Mouse (Mus musculus) kidney, postnatal 0 days (tissue): ENCODE results near the gene Arrdc2. TPM values are rescaled to one million over a fixed set of nuclear protein-coding genes. Genes with fewer than 3 reads are reported as not detected.

ENCODE experiments used
- ATAC-seq: fragments of 200-750 bp; cut with Nextera tagmentation; replicated peaks from 2 replicates; pipeline ENCODE4 v1.8.0; 2017; ENCODE audit warnings: low read depth, moderate number of reproducible peaks, moderate TSS enrichment, moderate library complexity; ENCODE audit not compliant: low FRiP score
- DNase-seq: peaks from one replicate; pipeline ENCODE4 v3.0.0-alpha.2; 2016; ENCODE audit warnings: low spot score
- H3K27ac ChIP-seq: fragments of 300-500 bp; sonication (generic); 2 replicates; pipeline ENCODE4 v1.5.1; 2014; ENCODE audit warnings: mild to moderate bottlenecking
- H3K27me3 ChIP-seq: fragments of 300-500 bp; sonication (generic); 2 replicates; pipeline ENCODE4 v1.6.1; 2014; ENCODE audit warnings: low read length, mixed read lengths; ENCODE audit not compliant: insufficient read depth
- H3K36me3 ChIP-seq: fragments of 300-500 bp; sonication (generic); 2 replicates; pipeline ENCODE4 v1.6.1; 2014; ENCODE audit warnings: low read length, mixed read lengths; ENCODE audit not compliant: insufficient read depth
- H3K4me1 ChIP-seq: fragments of 300-500 bp; sonication (generic); replicated peaks from 2 replicates; pipeline ENCODE4 v1.6.1; 2014; ENCODE audit warnings: antibody characterized with exemption, low read length, mixed read lengths; ENCODE audit not compliant: insufficient read depth
- H3K4me2 ChIP-seq: fragments of 300-500 bp; sonication (generic); 2 replicates; pipeline ENCODE4 v1.6.1; 2014; ENCODE audit warnings: mild to moderate bottlenecking, low read length, moderate library complexity, mixed read lengths
- H3K4me3 ChIP-seq: fragments of 300-500 bp; sonication (generic); replicated peaks from 2 replicates; pipeline ENCODE4 v1.5.1; 2014; ENCODE audit warnings: low read depth, low read length
- H3K9ac ChIP-seq: fragments of 300-500 bp; sonication (generic); 2 replicates; pipeline ENCODE4 v1.6.1; 2014; ENCODE audit warnings: low read depth, low read length
- H3K9me3 ChIP-seq: fragments of 300-500 bp; sonication (generic); replicated peaks from 2 replicates; pipeline ENCODE4 v1.6.1; 2016; ENCODE audit warnings: low read length, inconsistent platforms, mixed read lengths
- CTCF ChIP-seq: IDR thresholded peaks from 2 replicates; pipeline ENCODE4 v1.5.1; 2016; ENCODE audit warnings: antibody characterized with exemption, low read depth, mild to moderate bottlenecking, moderate library complexity
- WGBS: fragments of 180-500 bp; shearing (Covaris S2); extraction: QIAGEN DNeasy Blood & Tissue Kit; methylation state at CpG from one replicate; pipeline ENCODE4 v1.1.7; 2014; 5-methylcytosine and 5-hydroxymethylcytosine counted together
- polyA plus RNA-seq: library from polyadenylated mRNA; unstranded; fragments of >200 nt; fragmentation: Nextera tagmentation; extraction: Ambion mirVana; gene quantifications from 2 replicates; pipeline ENCODE4 v1.2.1, GENCODE M21; 2015

The Arrdc2 gene
- polyA plus RNA-seq, 1 experiment from 2014 or later, result 7.5 TPM

- Histone ChIP-seq H3K4me1 (peaks cover 35% of the 10 kb centered on the region), H3K36me3 (no peaks in the 10 kb centered on the region), H3K27me3 (peaks cover 19% of the 10 kb centered on the region), H3K9ac (peak overlapping the region; percentile 41; the same call in 1 of the 2 replicates), H3K4me2 (peak overlapping the region; percentile 88), H3K9me3 (no peaks in the 10 kb centered on the region), H3K4me3 (peak overlapping the region; percentile 54; the same call in 1 of the 2 replicates), H3K27ac (peak overlapping the region; percentile 74)
- ATAC-seq (peak; percentile 5; the same call in 1 of the 2 replicates), DNase-seq (no peak)
- WGBS, result 3% methylated on average over 12 of the region's 12 CpGs
- TF ChIP-seq CTCF, result peak; percentile 11; the same call in 1 of the 2 replicates
Observed at GRCm38 (mm10) chr8:70866001-70866520, 26.5 kb upstream of the Arrdc2 start.

- WGBS, result under 1% methylated on average over 46 of the region's 46 CpGs
- peaks cover 35% of the 10 kb centered on the region for H3K4me1 ChIP-seq
Observed at GRCm38 (mm10) chr8:70865350-70866000, 26.0 kb upstream of the Arrdc2 start.

GRCm38 (mm10) chr8:70864712-70865221 is 25.2 kb upstream of the Arrdc2 start:
- Histone ChIP-seq H3K27ac (peak overlapping the region; percentile 69), H3K4me1 (peaks cover 35% of the 10 kb centered on the region), H3K36me3 (no peaks in the 10 kb centered on the region), H3K9me3 (no peaks in the 10 kb centered on the region), H3K9ac (peak overlapping the region; percentile 41; the same call in 1 of the 2 replicates), H3K4me3 (peak overlapping the region; percentile 54), H3K27me3 (peaks cover 19% of the 10 kb centered on the region), H3K4me2 (peak overlapping the region; percentile 88)
- WGBS, result 2% methylated on average over 24 of the region's 24 CpGs
- no peak for ATAC-seq
- TF ChIP-seq CTCF, result no peak
- DNase-seq, result no peak

More at GRCm38 (mm10) chr8:70865350-70866000, 26.0 kb upstream of the Arrdc2 start:
- peak; percentile 85 for ATAC-seq
- no peak for TF ChIP-seq CTCF
- Histone ChIP-seq H3K9me3 (no peaks in the 10 kb centered on the region), H3K27me3 (peaks cover 19% of the 10 kb centered on the region), H3K27ac (peak overlapping the region; percentile 74), H3K4me2 (peak overlapping the region; percentile 88), H3K9ac (peak overlapping the region; percentile 41; the same call in 1 of the 2 replicates), H3K36me3 (no peaks in the 10 kb centered on the region), H3K4me3 (peak overlapping the region; percentile 54)
- DNase-seq, result peak; percentile 100

- Histone ChIP-seq H3K4me2 (peak overlapping the region; percentile 88), H3K9ac (peak overlapping the region; percentile 65; the same call in 1 of the 2 replicates), H3K9me3 (no peaks in the 10 kb centered on the region), H3K4me1 (peaks cover 35% of the 10 kb centered on the region), H3K36me3 (no peaks in the 10 kb centered on the region), H3K27me3 (peaks cover 19% of the 10 kb centered on the region), H3K4me3 (peak overlapping the region; percentile 50), H3K27ac (0 out of 2 replicates have a peak overlapping the region, but pooled peaks have one; percentile 42)
- DNase-seq, result no peak
- no peak for ATAC-seq
- WGBS, result 2% methylated on average over 43 of the region's 46 CpGs
- no peak for TF ChIP-seq CTCF
Observed at GRCm38 (mm10) chr8:70863956-70864711, 24.6 kb upstream of the Arrdc2 start.

- H3K27me3 ChIP-seq, result peaks cover 19% of the 10 kb centered on the region
- H3K9ac ChIP-seq, result peak within 1 kb of the TSS; percentile 65
- DNase-seq (no peak), ATAC-seq (no peak)
- peak within 1 kb of the TSS; percentile 42 for H3K27ac ChIP-seq
- H3K9me3 ChIP-seq, result no peaks in the 10 kb centered on the region
- WGBS, result under 1% methylated on average over 55 of the region's 55 CpGs
- no peaks in the 10 kb centered on the region for H3K36me3 ChIP-seq
- peaks cover 32% of the 10 kb centered on the region for H3K4me1 ChIP-seq
- peak; percentile 35; the same call in 1 of the 2 replicates for TF ChIP-seq CTCF
- peak within 1 kb of the TSS; percentile 50 for H3K4me3 ChIP-seq
- H3K4me2 ChIP-seq, result peak within 1 kb of the TSS; percentile 88
Observed at GRCm38 (mm10) chr8:70862824-70863641, 23.5 kb upstream of the Arrdc2 start, which contains the start of gene Kcnn1. Kcnn1 (minus strand) TSS chr8:70863258.
